ENCODE assay signal across 8 mouse cellular contexts in genomic region chr11:100395861-100396631, GRCm38 (mm10). TPM values are rescaled to one million over a fixed set of nuclear protein-coding genes. Genes with fewer than 3 reads are reported as not detected.
DNase-seq lines count a peak whose midpoint lies in the region; ATAC-seq and TF ChIP-seq lines count a peak whose summit lies in the region.

No protein-coding gene starts in this region.

- TF ChIP-seq POLR2A in spleen, adult 2 months (IDR thresholded peaks at IDR 0.05; ENCODE audit: low read depth, low read length), result no peak

- peaks cover 9% of the 10 kb centered on the region; the same call in 1 of the 2 replicates for H3K4me1 ChIP-seq in spleen, adult 2 months (ENCODE audit: control insufficient read depth, insufficient read depth, insufficient read length)
- H3K4me1 ChIP-seq in heart, embryonic 16.5 days (ENCODE audit: control insufficient read depth, insufficient read depth, low read length), result peaks cover 67% of the 10 kb centered on the region

- no peak for DNase-seq in spleen, adult 2 months (ENCODE audit: low read depth in 1 of 2, low spot score in 2 of 2)
- no peak for DNase-seq in spleen, postnatal 36 days (ENCODE audit: low spot score in 2 of 2)
- peak; percentile 45 for DNase-seq in embryo, embryonic 10.5 days (ENCODE audit: low spot score)
- DNase-seq in kidney, postnatal 25 days, result peak; percentile 63 to 79
- DNase-seq in mesoderm, embryonic 11.5 days (ENCODE audit: low read depth, low spot score), result peak; percentile 34
- no peak for DNase-seq in frontal cortex, postnatal 25 days (ENCODE audit: low spot score in 2 of 2)
- DNase-seq in left cerebral cortex, adult 11 months (ENCODE audit: low spot score), result no peak

- H3K4me2 ChIP-seq in heart, embryonic 16.5 days (ENCODE audit: low read depth, low read length), result peak overlapping the region; percentile 81

- no peaks in the 10 kb centered on the region for H3K27me3 ChIP-seq in spleen, adult 2 months (ENCODE audit: control insufficient read depth, insufficient read depth, low read length)
- H3K27me3 ChIP-seq in heart, embryonic 16.5 days (ENCODE audit: control insufficient read depth, insufficient read depth, low read length), result no peaks in the 10 kb centered on the region

- no peaks in the 10 kb centered on the region for H3K9me3 ChIP-seq in heart, embryonic 16.5 days (replicated peaks; ENCODE audit: control insufficient read depth, low read length)

- no peak for ATAC-seq in heart, embryonic 16.5 days (replicated peaks; ENCODE audit: extremely low read depth, insufficient read depth, low FRiP score)

- H3K27ac ChIP-seq in spleen, adult 2 months (ENCODE audit: insufficient read depth, low read length), result no peak overlapping the region
- peak overlapping the region; percentile 89 for H3K27ac ChIP-seq in heart, embryonic 16.5 days (ENCODE audit: low read length)

- H3K4me3 ChIP-seq in spleen, adult 2 months (ENCODE audit: extremely low read depth, insufficient read depth, insufficient read length), result peak overlapping the region; percentile 15; the same call in 1 of the 2 replicates
- peak overlapping the region; percentile 76 for H3K4me3 ChIP-seq in heart, embryonic 16.5 days (ENCODE audit: low read length)

- TF ChIP-seq CTCF in spleen, adult 2 months (IDR thresholded peaks at IDR 0.05; ENCODE audit: extremely low read depth, insufficient read depth, insufficient read length, insufficient replicate concordance), result no peak

- H3K36me3 ChIP-seq in spleen, adult 2 months (ENCODE audit: control insufficient read depth, insufficient read depth, low read length), result no peaks in the 10 kb centered on the region
- no peaks in the 10 kb centered on the region for H3K36me3 ChIP-seq in heart, embryonic 16.5 days (ENCODE audit: control insufficient read depth, insufficient read depth)

- 57% methylated on average over 17 of the region's 17 CpGs for WGBS in spleen, adult 2 months
- 9% methylated on average over 17 of the region's 17 CpGs for WGBS in heart, embryonic 16.5 days

- H3K9ac ChIP-seq in heart, embryonic 16.5 days (ENCODE audit: low read length), result peak overlapping the region; percentile 88

RNA-seq across cellular contexts. Expression of gene Jup, which starts 1.5 kb away (rescaled TPM):
- polyA plus RNA-seq in spleen, adult 2 months (2012; rRNA removed), result 84.5 and 91.6 TPM in 2 replicates
- 140 and 155 TPM in 2 replicates for polyA plus RNA-seq in heart, embryonic 16.5 days (2015; fragmentation: Nextera tagmentation; extraction: Ambion mirVana)

RNA-seq across cellular contexts. Expression of gene P3h4, which starts 18.6 kb away (rescaled TPM):
- polyA plus RNA-seq in spleen, adult 2 months (2012; rRNA removed), result 6.7 and 11.1 TPM in 2 replicates
- 50.8 and 52.6 TPM in 2 replicates for polyA plus RNA-seq in heart, embryonic 16.5 days (2015; fragmentation: Nextera tagmentation; extraction: Ambion mirVana)

RNA-seq across cellular contexts. Expression of gene Fkbp10, which starts 19.5 kb away (rescaled TPM):
- 14.9 and 16.7 TPM in 2 replicates for polyA plus RNA-seq in spleen, adult 2 months (2012; rRNA removed)
- 89.4 and 98.0 TPM in 2 replicates for polyA plus RNA-seq in heart, embryonic 16.5 days (2015; fragmentation: Nextera tagmentation; extraction: Ambion mirVana)

RNA-seq across cellular contexts. Expression of gene Hap1, which starts 40.1 kb away (rescaled TPM):
- polyA plus RNA-seq in spleen, adult 2 months (2012; rRNA removed), result 22.0 and 24.7 TPM in 2 replicates
- 5.6 and 5.8 TPM in 2 replicates for polyA plus RNA-seq in heart, embryonic 16.5 days (2015; fragmentation: Nextera tagmentation; extraction: Ambion mirVana)

RNA-seq across cellular contexts. Expression of gene Nt5c3b, which starts 45.6 kb away (rescaled TPM):
- polyA plus RNA-seq in spleen, adult 2 months (2012; rRNA removed), result 28.8 and 40.8 TPM in 2 replicates
- polyA plus RNA-seq in heart, embryonic 16.5 days (2015; fragmentation: Nextera tagmentation; extraction: Ambion mirVana), result 107 and 110 TPM in 2 replicates

Comparison
In these comparisons a context has a peak if more than half of its experiments do, and no peak if none do; other contexts are left out.
1. DNase-seq: peak in embryo, embryonic 10.5 days (single experiment), kidney, postnatal 25 days (2 of 2) and mesoderm, embryonic 11.5 days (single experiment); none in spleen, adult 2 months (0 of 2), spleen, postnatal 36 days (0 of 2), frontal cortex, postnatal 25 days (0 of 2) and left cerebral cortex, adult 11 months (single experiment).